Mouse (Mus musculus) heart, embryonic 14.5 days (tissue): ENCODE measurements around the gene Itga11. TPM values are rescaled to one million over a fixed set of nuclear protein-coding genes. Genes with fewer than 3 reads are reported as not detected.

Experiments used
- ATAC-seq: fragments of 200-750 bp; cut with Nextera tagmentation; 2 replicates; pipeline ENCODE4 v1.8.0; 2017; ENCODE audit warnings: low read depth, moderate TSS enrichment; ENCODE audit not compliant: insufficient number of reproducible peaks, insufficient read depth, low FRiP score
- H3K27ac ChIP-seq, 2 experiments: fragments of 200-500 bp in 1 of 2; fragments of 300-500 bp in 1 of 2; sonication (generic) in 1 of 2; replicated peaks in 1 of 2; 2 replicates each; pipeline ENCODE4 v1.5.1; 2012 to 2014; ENCODE audit warnings: low read depth in 2 of 2, low read length in 2 of 2, control low read depth in 1 of 2, mild to moderate bottlenecking in 1 of 2, mixed read lengths in 1 of 2; ENCODE audit not compliant: control insufficient read depth in 1 of 2, insufficient read depth in 1 of 2
- H3K27me3 ChIP-seq: fragments of 300-500 bp; sonication (generic); 2 replicates; pipeline ENCODE4 v1.6.1; 2014; ENCODE audit warnings: mild to moderate bottlenecking, low read length, control low read depth; ENCODE audit not compliant: control insufficient read depth, insufficient read depth
- H3K36me3 ChIP-seq: fragments of 300-500 bp; sonication (generic); 2 replicates; pipeline ENCODE4 v1.6.1; 2014; ENCODE audit warnings: mild to moderate bottlenecking, control low read depth, low read length, mixed read lengths; ENCODE audit not compliant: control insufficient read depth, insufficient read depth
- H3K4me1 ChIP-seq, 2 experiments: fragments of 200-500 bp in 1 of 2; fragments of 300-500 bp in 1 of 2; sonication (generic) in 1 of 2; 2 replicates each; pipeline ENCODE4 v1.6.1; 2012 to 2014; ENCODE audit warnings: low read length in 2 of 2, control low read depth in 1 of 2, mixed read lengths in 1 of 2; ENCODE audit not compliant: control insufficient read depth in 2 of 2, insufficient read depth in 2 of 2
- H3K4me2 ChIP-seq: fragments of 300-500 bp; sonication (generic); 2 replicates; pipeline ENCODE4 v1.6.1; 2014; ENCODE audit warnings: mild to moderate bottlenecking, low read length
- H3K4me3 ChIP-seq, 2 experiments: fragments of 200-500 bp in 1 of 2; fragments of 300-500 bp in 1 of 2; sonication (generic) in 1 of 2; 2 replicates each; pipeline ENCODE4 v1.5.1; 2012 to 2014; ENCODE audit warnings: low read length in 2 of 2, mild to moderate bottlenecking in 2 of 2, control low read depth in 1 of 2, low read depth in 1 of 2, moderate library complexity in 1 of 2; ENCODE audit not compliant: control insufficient read depth in 1 of 2, insufficient read depth in 1 of 2
- H3K9ac ChIP-seq: fragments of 300-500 bp; sonication (generic); 2 replicates; pipeline ENCODE4 v1.6.1; 2014; ENCODE audit warnings: mild to moderate bottlenecking, low read length
- H3K9me3 ChIP-seq: fragments of 300-500 bp; sonication (generic); 2 replicates; pipeline ENCODE4 v1.6.1; 2016; ENCODE audit warnings: low read length, control low read depth; ENCODE audit not compliant: control insufficient read depth
- WGBS: fragments of 180-500 bp; shearing (Covaris S2); extraction: QIAGEN DNeasy Blood & Tissue Kit; methylation state at CpG from one replicate; pipeline ENCODE4 v1.1.7; 2014; 5-methylcytosine and 5-hydroxymethylcytosine counted together
- polyA plus RNA-seq: library from polyadenylated mRNA; unstranded; fragments of >200 nt; fragmentation: Nextera tagmentation; extraction: Ambion mirVana; gene quantifications from 2 replicates; pipeline ENCODE4 v1.2.1, GENCODE M21; 2014

The Itga11 gene
- polyA plus RNA-seq, 1 experiment from 2014 or later = 0.92 TPM

GRCm38 (mm10) chr9:62712374-62712773 is 34.7 kb downstream of the Itga11 start:
- no peak overlapping the region for H3K9ac ChIP-seq
- WGBS = 80% methylated on average over 6 of the region's 6 CpGs

GRCm38 (mm10) chr9:62713040-62713439 is 35.4 kb downstream of the Itga11 start:
- WGBS = 78% methylated on average over 8 of the region's 8 CpGs
- ATAC-seq = no peak
- no peak overlapping the region for H3K4me2 ChIP-seq

More at GRCm38 (mm10) chr9:62712374-62712773, 34.7 kb downstream of the Itga11 start:
- ATAC-seq = no peak
- Histone ChIP-seq H3K36me3 (no peaks in the 10 kb centered on the region), H3K4me3 (no peak overlapping the region), H3K4me2 (no peak overlapping the region), H3K9me3 (no peaks in the 10 kb centered on the region), H3K27me3 (no peaks in the 10 kb centered on the region), H3K27ac (no peak overlapping the region), H3K4me1 (peaks cover 0 to 10% of the 10 kb centered on the region in 2 experiments; a peak in 2 of 4 replicates)

GRCm38 (mm10) chr9:62714336-62714735 is 36.7 kb downstream of the Itga11 start:
- H3K4me3 ChIP-seq = no peak overlapping the region
- no peak overlapping the region for H3K4me2 ChIP-seq
- H3K9me3 ChIP-seq = no peaks in the 10 kb centered on the region
- no peak overlapping the region for H3K27ac ChIP-seq
- no peaks in the 10 kb centered on the region for H3K27me3 ChIP-seq
- WGBS = 48% methylated on average over 3 of the region's 3 CpGs
- no peak overlapping the region for H3K9ac ChIP-seq
- no peak for ATAC-seq
- no peaks in the 10 kb centered on the region for H3K36me3 ChIP-seq
- peaks cover 8 to 9% of the 10 kb centered on the region in 2 experiments; a peak in 2 of 4 replicates for H3K4me1 ChIP-seq

More at GRCm38 (mm10) chr9:62713040-62713439, 35.4 kb downstream of the Itga11 start:
- H3K4me3 ChIP-seq = no peak overlapping the region
- no peaks in the 10 kb centered on the region for H3K9me3 ChIP-seq
- no peaks in the 10 kb centered on the region for H3K27me3 ChIP-seq
- H3K36me3 ChIP-seq = no peaks in the 10 kb centered on the region
- H3K9ac ChIP-seq = no peak overlapping the region
- peaks cover 4 to 9% of the 10 kb centered on the region in 2 experiments; a peak in 2 of 4 replicates for H3K4me1 ChIP-seq
- H3K27ac ChIP-seq = no peak overlapping the region

DNA sequence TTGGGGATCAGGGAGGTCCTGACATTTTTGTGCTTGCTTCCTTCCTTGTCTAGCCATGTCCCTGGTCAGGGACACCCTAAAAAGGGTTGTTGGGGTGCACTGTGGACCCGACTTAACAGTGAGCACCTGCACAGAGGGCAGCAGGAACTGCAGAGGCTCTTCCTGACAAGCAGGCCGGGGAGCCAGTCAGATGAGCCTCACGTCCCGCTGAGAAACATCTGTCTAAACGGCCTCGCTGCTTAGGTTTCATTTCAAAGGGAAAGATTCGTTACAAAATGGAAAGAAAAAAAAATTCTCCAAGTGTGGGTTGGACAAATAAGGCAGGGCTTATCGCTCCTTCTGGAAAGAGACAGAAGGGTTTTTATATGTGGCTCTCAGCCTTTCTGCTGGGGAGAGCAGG is 40.4 kb downstream of the Itga11 start:
- Histone ChIP-seq H3K27me3 (no peaks in the 10 kb centered on the region), H3K9ac (peak overlapping the region; percentile 5; the same call in 1 of the 2 replicates), H3K36me3 (no peaks in the 10 kb centered on the region), H3K27ac (0 out of 4 replicates have a peak overlapping the region, but pooled peaks of 1 of the 2 experiments have one; percentile 19), H3K4me3 (no peak overlapping the region), H3K9me3 (no peaks in the 10 kb centered on the region), H3K4me2 (peak overlapping the region; percentile 9; the same call in 1 of the 2 replicates), H3K4me1 (peaks cover 8 to 12% of the 10 kb centered on the region in 2 experiments; a peak in 3 of 4 replicates)
- whole genome bisulfite sequencing = 41% methylated on average over 8 of the region's 8 CpGs
- ATAC-seq = no peak

- Histone ChIP-seq H3K9ac (no peak overlapping the region), H3K4me2 (no peak overlapping the region), H3K4me3 (no peak overlapping the region), H3K27me3 (no peaks in the 10 kb centered on the region), H3K4me1 (peaks cover 14 to 16% of the 10 kb centered on the region in 2 experiments), H3K9me3 (no peaks in the 10 kb centered on the region), H3K27ac (no peak overlapping the region), H3K36me3 (no peaks in the 10 kb centered on the region)
- no peak for ATAC-seq
- WGBS = 84% methylated on average over 2 of the region's 2 CpGs
Measured at GRCm38 (mm10) chr9:62721791-62722190, 44.2 kb downstream of the Itga11 start.

GRCm38 (mm10) chr9:62722716-62723115 is 45.1 kb downstream of the Itga11 start:
- WGBS = 67% methylated on average over 6 of the region's 6 CpGs
- no peaks in the 10 kb centered on the region for H3K9me3 ChIP-seq
- peaks cover 13 to 15% of the 10 kb centered on the region in 2 experiments for H3K4me1 ChIP-seq
- H3K36me3 ChIP-seq = no peaks in the 10 kb centered on the region
- no peak for ATAC-seq
- no peak overlapping the region for H3K4me3 ChIP-seq
- no peak overlapping the region for H3K9ac ChIP-seq
- no peaks in the 10 kb centered on the region for H3K27me3 ChIP-seq
- no peak overlapping the region for H3K4me2 ChIP-seq
- no peak overlapping the region for H3K27ac ChIP-seq

DNA sequence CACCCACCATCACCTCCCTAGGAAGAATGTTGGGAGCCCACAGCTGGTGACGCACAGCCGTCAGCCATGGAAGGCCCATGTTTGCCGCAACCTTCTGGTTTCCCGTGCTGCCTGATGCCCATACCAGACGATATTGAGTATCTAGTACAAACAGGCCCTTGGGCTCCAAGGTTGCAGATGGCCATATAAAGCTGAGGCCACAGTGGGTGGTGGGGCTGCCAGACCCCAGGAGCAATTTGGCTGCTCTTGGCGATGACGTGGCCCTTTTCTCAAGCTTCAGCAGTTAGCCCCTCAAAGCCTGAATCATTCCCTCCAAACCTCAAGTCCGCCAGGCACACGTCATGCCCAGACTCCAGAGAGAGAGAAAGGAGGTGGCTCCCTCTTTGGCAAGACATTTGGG is 46.5 kb downstream of the Itga11 start:
- Histone ChIP-seq H3K4me2 (no peak overlapping the region), H3K36me3 (no peaks in the 10 kb centered on the region), H3K27me3 (no peaks in the 10 kb centered on the region), H3K4me3 (no peak overlapping the region), H3K27ac (no peak overlapping the region), H3K9me3 (no peaks in the 10 kb centered on the region), H3K9ac (no peak overlapping the region), H3K4me1 (peaks cover 7 to 11% of the 10 kb centered on the region in 2 experiments; a peak in 3 of 4 replicates)
- WGBS = 89% methylated on average over 9 of the region's 9 CpGs
- ATAC-seq = no peak

DNA sequence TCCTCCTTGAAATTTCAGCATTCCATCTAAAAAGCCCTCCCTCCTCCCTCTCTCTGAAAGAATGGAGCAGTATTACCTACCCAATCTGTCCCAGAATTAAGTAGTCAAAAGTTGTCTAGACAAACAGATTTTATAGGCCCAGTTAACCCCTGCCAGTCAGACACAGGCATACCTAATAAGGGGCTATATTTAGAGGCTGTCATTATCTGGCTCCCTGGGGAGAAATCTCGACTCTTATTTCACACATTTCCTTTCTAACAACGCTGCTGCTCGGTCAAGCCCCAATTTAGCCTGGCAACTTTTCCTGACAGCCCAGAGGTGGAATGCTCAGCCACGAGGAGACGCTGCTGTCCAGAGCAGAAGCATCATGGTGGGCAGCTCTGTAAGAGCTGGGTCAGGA is 47.6 kb downstream of the Itga11 start:
- H3K4me3 ChIP-seq = no peak overlapping the region
- 2% methylated on average over 5 of the region's 5 CpGs for WGBS

More for the DNA sequence above, 47.6 kb downstream of the Itga11 start:
- H3K9ac ChIP-seq = no peak overlapping the region
- ATAC-seq = no peak
- no peaks in the 10 kb centered on the region for H3K27me3 ChIP-seq
- H3K4me2 ChIP-seq = no peak overlapping the region
- peaks cover 7 to 11% of the 10 kb centered on the region in 2 experiments; a peak in 3 of 4 replicates for H3K4me1 ChIP-seq
- H3K27ac ChIP-seq = no peak overlapping the region
- H3K9me3 ChIP-seq = no peaks in the 10 kb centered on the region
- no peaks in the 10 kb centered on the region for H3K36me3 ChIP-seq
